Mouse (Mus musculus) heart, embryonic 11.5 days (tissue): Measurements from ENCODE around the gene Smyd2. TPM values are rescaled to one million over a fixed set of nuclear protein-coding genes. Genes with fewer than 3 reads are reported as not detected.

ENCODE experiments used
- ATAC-seq: fragments of 200-750 bp; cut with Nextera tagmentation; replicated peaks from 2 replicates; pipeline ENCODE4 v1.8.0; 2017; ENCODE audit warnings: moderate library complexity; ENCODE audit not compliant: insufficient number of reproducible peaks, low FRiP score, low TSS enrichment
- H3K27ac ChIP-seq: fragments of 300-500 bp; sonication (generic); 2 replicates; pipeline ENCODE4 v1.5.1; 2014; ENCODE audit warnings: mild to moderate bottlenecking, low read depth, low read length
- H3K27me3 ChIP-seq: fragments of 300-500 bp; sonication (generic); 2 replicates; pipeline ENCODE4 v1.6.1; 2014; ENCODE audit warnings: mild to moderate bottlenecking, low read length, mixed read lengths; ENCODE audit not compliant: control insufficient read depth, insufficient read depth
- H3K36me3 ChIP-seq: fragments of 300-500 bp; sonication (generic); 2 replicates; pipeline ENCODE4 v1.6.1; 2014; ENCODE audit warnings: mild to moderate bottlenecking, low read length, moderate library complexity, mixed read lengths; ENCODE audit not compliant: control insufficient read depth, insufficient read depth
- H3K4me1 ChIP-seq: fragments of 300-500 bp; sonication (generic); 2 replicates; pipeline ENCODE4 v1.6.1; 2014; ENCODE audit warnings: low read length; ENCODE audit not compliant: control insufficient read depth, insufficient read depth
- H3K4me2 ChIP-seq: fragments of 300-500 bp; sonication (generic); 2 replicates; pipeline ENCODE4 v1.6.1; 2014; ENCODE audit warnings: mild to moderate bottlenecking, moderate library complexity
- H3K4me3 ChIP-seq: fragments of 300-500 bp; sonication (generic); 2 replicates; pipeline ENCODE4 v1.5.1; 2014; ENCODE audit warnings: low read depth, low read length
- H3K9ac ChIP-seq: fragments of 300-500 bp; sonication (generic); 2 replicates; pipeline ENCODE4 v1.6.1; 2014; ENCODE audit warnings: mild to moderate bottlenecking, low read depth, low read length, moderate library complexity
- H3K9me3 ChIP-seq: fragments of 300-500 bp; sonication (generic); replicated peaks from 2 replicates; pipeline ENCODE4 v1.6.1; 2016; ENCODE audit warnings: low read length; ENCODE audit not compliant: control insufficient read depth
- WGBS: fragments of 180-500 bp; shearing (Covaris S2); extraction: QIAGEN DNeasy Blood & Tissue Kit; methylation state at CpG from one replicate; pipeline ENCODE4 v1.1.7; 2014; ENCODE audit not compliant: insufficient replicate concordance; 5-methylcytosine and 5-hydroxymethylcytosine counted together
- polyA plus RNA-seq: library from polyadenylated mRNA; unstranded; fragments of >200 nt; fragmentation: Nextera tagmentation; extraction: Ambion mirVana; gene quantifications from 2 replicates; pipeline ENCODE4 v1.2.1, GENCODE M21; 2014

Smyd2 gene
- polyA plus RNA-seq, 1 experiment from 2014 or later = 150 TPM

GRCm38 (mm10) chr1:189864846-189865560 is 57.2 kb downstream of the Smyd2 start:
- peaks cover 6% of the 10 kb centered on the region; the same call in 1 of the 2 replicates for H3K36me3 ChIP-seq
- peaks cover 27% of the 10 kb centered on the region for H3K4me1 ChIP-seq
- no peaks in the 10 kb centered on the region for H3K27me3 ChIP-seq
- WGBS = 81% methylated on average over 15 of the region's 15 CpGs
- H3K4me3 ChIP-seq = no peak overlapping the region
- H3K9ac ChIP-seq = no peak overlapping the region
- no peak overlapping the region for H3K27ac ChIP-seq
- H3K9me3 ChIP-seq = no peaks in the 10 kb centered on the region
- ATAC-seq = no peak
- no peak overlapping the region for H3K4me2 ChIP-seq

- no peak for ATAC-seq
- no peaks in the 10 kb centered on the region for H3K9me3 ChIP-seq
- no peak overlapping the region for H3K4me2 ChIP-seq
- no peaks in the 10 kb centered on the region for H3K27me3 ChIP-seq
- H3K4me1 ChIP-seq = peaks cover 27% of the 10 kb centered on the region
- no peak overlapping the region for H3K9ac ChIP-seq
- H3K27ac ChIP-seq = no peak overlapping the region
- H3K36me3 ChIP-seq = peaks cover 3% of the 10 kb centered on the region; the same call in 1 of the 2 replicates
- 67% methylated on average over 9 of the region's 9 CpGs for WGBS
- H3K4me3 ChIP-seq = no peak overlapping the region
These were observed 57.9 kb downstream of the Smyd2 start for GRCm38 (mm10) chr1:189864301-189864700.

DNA sequence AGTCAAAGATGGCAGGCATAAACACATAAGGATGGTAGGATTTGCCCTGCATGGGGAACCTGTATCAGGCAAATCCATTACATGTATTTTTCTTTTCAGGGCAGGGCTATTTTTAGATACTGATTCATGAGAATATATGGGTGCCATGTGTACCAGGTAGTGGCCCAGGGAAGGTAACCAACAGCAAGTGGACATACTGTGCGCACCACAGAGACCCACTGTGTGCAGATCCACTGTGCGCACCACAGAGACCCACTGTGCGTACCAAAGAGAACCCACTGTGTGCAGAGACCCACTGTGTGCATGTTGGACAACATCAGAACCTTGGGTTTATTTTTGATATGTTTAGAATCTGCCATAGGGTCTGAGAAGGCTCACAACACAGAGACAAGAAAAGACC is 58.4 kb downstream of the Smyd2 start:
- Histone ChIP-seq H3K9me3 (no peaks in the 10 kb centered on the region), H3K9ac (no peak overlapping the region), H3K4me2 (no peak overlapping the region), H3K36me3 (peaks cover 3% of the 10 kb centered on the region; the same call in 1 of the 2 replicates), H3K4me3 (no peak overlapping the region), H3K27ac (no peak overlapping the region), H3K27me3 (no peaks in the 10 kb centered on the region), H3K4me1 (peaks cover 27% of the 10 kb centered on the region)
- WGBS = 86% methylated on average over 3 of the region's 3 CpGs
- ATAC-seq = no peak

DNA sequence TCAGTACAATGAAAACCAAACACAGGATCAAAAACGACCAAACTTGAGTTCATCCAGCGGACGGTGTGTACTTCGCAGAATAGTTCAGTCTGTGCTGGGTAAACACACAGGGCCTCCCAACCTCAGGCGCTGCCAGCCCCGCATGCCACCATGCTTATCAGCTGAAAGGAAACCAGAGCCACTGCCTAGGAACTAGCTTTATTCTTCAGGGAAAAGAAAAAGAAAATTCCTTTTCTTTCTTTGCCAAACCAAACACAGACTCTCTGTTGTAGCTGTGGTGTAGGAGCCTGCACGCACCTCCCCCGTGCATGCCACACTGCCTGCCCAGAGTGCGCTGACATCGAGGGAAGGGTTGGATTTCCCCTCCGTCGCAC is 61.2 kb downstream of the Smyd2 start:
- Histone ChIP-seq H3K36me3 (peaks cover 11% of the 10 kb centered on the region), H3K27me3 (no peaks in the 10 kb centered on the region), H3K27ac (peak overlapping the region; percentile 63), H3K9me3 (no peaks in the 10 kb centered on the region), H3K4me2 (no peak overlapping the region), H3K4me1 (peaks cover 8% of the 10 kb centered on the region; the same call in 1 of the 2 replicates), H3K9ac (peak overlapping the region; percentile 34; the same call in 1 of the 2 replicates), H3K4me3 (no peak overlapping the region)
- ATAC-seq = no peak; the same call in 1 of the 2 replicates
- WGBS = 53% methylated on average over 12 of the region's 12 CpGs

DNA sequence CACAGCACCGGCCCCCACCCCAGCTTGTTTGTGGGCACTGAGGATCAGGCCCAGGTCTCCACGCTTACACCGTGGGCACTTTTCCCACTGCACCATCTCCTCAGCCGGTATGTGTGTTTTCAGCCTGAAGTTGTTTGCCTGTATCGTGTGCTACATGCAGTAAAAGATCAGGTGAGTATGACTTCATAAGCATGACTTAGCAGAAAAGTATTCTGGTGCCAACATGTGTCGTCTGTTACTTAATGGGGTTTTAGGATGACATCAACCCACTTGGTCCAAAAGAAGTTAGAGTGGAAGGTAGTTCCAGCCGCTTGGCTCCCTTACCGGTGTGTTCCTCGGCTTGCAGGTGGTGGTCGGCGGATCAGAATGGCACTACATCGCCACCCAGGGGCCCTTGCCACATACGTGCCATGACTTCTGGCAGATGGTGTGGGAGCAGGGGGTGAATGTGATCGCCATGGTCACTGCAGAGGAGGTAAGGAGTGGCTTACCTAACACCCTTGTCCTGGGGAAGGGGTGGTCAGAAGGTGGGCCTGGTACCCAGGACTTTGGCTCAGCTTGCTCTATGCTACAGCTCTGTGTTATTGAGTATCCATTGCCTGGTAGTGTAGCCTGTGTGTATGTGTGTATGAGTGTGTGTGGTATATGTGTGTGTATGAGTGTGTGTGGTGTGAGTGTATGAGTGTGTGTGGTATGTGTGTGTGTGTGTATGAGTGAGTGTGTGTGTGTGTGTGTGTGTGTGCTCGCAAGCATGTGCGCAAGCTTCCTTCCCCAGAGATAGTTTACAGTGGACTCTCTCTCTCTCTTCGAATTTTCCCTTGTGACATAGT is 61.8 kb downstream of the Smyd2 start:
- Histone ChIP-seq H3K27ac (peak overlapping the region; percentile 63), H3K9ac (peak overlapping the region; percentile 34), H3K27me3 (no peaks in the 10 kb centered on the region)

DNA sequence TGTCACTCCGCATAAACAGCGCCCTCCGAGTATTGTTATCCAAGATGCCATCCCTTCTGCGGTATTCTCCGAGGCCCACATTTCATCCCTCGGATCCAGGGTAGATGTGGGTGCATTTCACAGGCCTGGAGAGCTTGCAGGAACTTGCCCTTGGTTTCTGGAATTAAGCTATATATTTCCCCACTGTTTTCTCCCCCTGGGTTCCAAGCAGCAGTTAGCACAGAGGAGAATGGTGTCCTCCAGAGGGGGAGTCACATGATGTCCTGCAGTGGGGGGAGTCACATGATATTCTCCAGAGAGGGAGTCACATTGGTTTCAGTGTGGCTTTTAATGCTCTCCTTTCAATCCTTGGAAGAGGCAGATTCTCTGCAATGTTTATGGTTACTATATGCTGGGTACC is 63.8 kb downstream of the Smyd2 start:
- Histone ChIP-seq H3K27ac (no peak overlapping the region), H3K4me1 (peaks cover 8% of the 10 kb centered on the region; the same call in 1 of the 2 replicates), H3K4me2 (no peak overlapping the region), H3K9ac (no peak overlapping the region), H3K36me3 (peaks cover 11% of the 10 kb centered on the region), H3K9me3 (no peaks in the 10 kb centered on the region), H3K4me3 (no peak overlapping the region), H3K27me3 (no peaks in the 10 kb centered on the region)
- WGBS = 87% methylated on average over 6 of the region's 6 CpGs
- no peak for ATAC-seq

More for the DNA sequence above, 61.8 kb downstream of the Smyd2 start:
- 81% methylated on average over 17 of the region's 17 CpGs for WGBS
- no peak for ATAC-seq
- Histone ChIP-seq H3K4me2 (no peak overlapping the region), H3K36me3 (peaks cover 11% of the 10 kb centered on the region), H3K4me1 (peaks cover 8% of the 10 kb centered on the region; the same call in 1 of the 2 replicates), H3K9me3 (no peaks in the 10 kb centered on the region), H3K4me3 (no peak overlapping the region)

- no peak overlapping the region for H3K4me2 ChIP-seq
- H3K9ac ChIP-seq = no peak overlapping the region
- H3K4me3 ChIP-seq = no peak overlapping the region
- H3K4me1 ChIP-seq = peaks cover 4% of the 10 kb centered on the region; the same call in 1 of the 2 replicates
- no peaks in the 10 kb centered on the region for H3K9me3 ChIP-seq
- WGBS = 87% methylated on average over 5 of the region's 5 CpGs
- ATAC-seq = no peak
- H3K27ac ChIP-seq = no peak overlapping the region
- H3K27me3 ChIP-seq = no peaks in the 10 kb centered on the region
- H3K36me3 ChIP-seq = peaks cover 8% of the 10 kb centered on the region
These were observed 66.4 kb downstream of the Smyd2 start for GRCm38 (mm10) chr1:189855739-189856138.

DNA sequence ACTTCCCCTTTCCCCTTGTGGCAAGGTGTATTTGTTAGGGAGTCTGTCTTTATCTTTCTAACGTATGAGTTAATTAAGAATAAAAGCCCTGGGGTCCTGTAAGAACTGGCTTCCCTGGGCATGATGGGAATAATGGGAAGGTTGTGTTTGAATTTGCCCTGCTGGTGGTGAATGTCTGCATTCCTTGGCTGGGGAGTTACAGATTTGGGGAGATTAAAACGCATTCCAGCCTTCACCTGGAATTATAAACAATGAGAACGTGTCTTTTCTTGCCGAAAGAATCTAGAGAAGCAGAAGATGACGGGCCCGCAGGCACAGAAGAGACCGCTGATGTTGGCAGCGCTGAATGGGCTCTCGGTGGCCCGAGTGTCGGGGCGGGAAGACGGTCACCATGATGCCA is 67.5 kb downstream of the Smyd2 start:
- 85% methylated on average over 13 of the region's 13 CpGs for WGBS
- Histone ChIP-seq H3K9ac (no peak overlapping the region), H3K27me3 (no peaks in the 10 kb centered on the region), H3K4me3 (no peak overlapping the region), H3K36me3 (peaks cover 17% of the 10 kb centered on the region), H3K4me2 (no peak overlapping the region), H3K9me3 (no peaks in the 10 kb centered on the region), H3K4me1 (peaks cover 3% of the 10 kb centered on the region; the same call in 1 of the 2 replicates), H3K27ac (no peak overlapping the region)
- ATAC-seq = no peak
